Mouse (Mus musculus) limb, embryonic 10.5 days (tissue): ENCODE data around the gene Rit1. TPM values are rescaled to one million over a fixed set of nuclear protein-coding genes. Genes with fewer than 3 reads are reported as not detected.
A peak's percentile ranks its signal among the peaks of the same experiment; 100 is the strongest.
"Not testable (repeated sequence)": the region's sequence is repeated elsewhere in the genome, so short reads cannot be mapped to it uniquely, and the experiment has no call there.

Experiments
- DNase-seq: peaks from one replicate; pipeline ENCODE4 v3.0.0-alpha.2; 2017; ENCODE audit warnings: low spot score
- H3K27ac ChIP-seq: fragments of 300-500 bp; sonication (generic); 2 replicates; pipeline ENCODE4 v1.5.1; 2016; ENCODE audit warnings: mild to moderate bottlenecking
- H3K27me3 ChIP-seq: fragments of 300-500 bp; sonication (generic); 2 replicates; pipeline ENCODE4 v1.6.1; 2016; ENCODE audit warnings: low read depth, mild to moderate bottlenecking; ENCODE audit not compliant: poor library complexity, severe bottlenecking
- H3K36me3 ChIP-seq: fragments of 300-500 bp; sonication (generic); 2 replicates; pipeline ENCODE4 v1.6.1; 2016; ENCODE audit warnings: mild to moderate bottlenecking, moderate library complexity
- H3K4me1 ChIP-seq: fragments of 300-500 bp; sonication (generic); 2 replicates; pipeline ENCODE4 v1.6.1; 2016
- H3K4me3 ChIP-seq: fragments of 300-500 bp; sonication (generic); 2 replicates; pipeline ENCODE4 v1.5.1; 2016; ENCODE audit warnings: mild to moderate bottlenecking, moderate library complexity
- H3K9me3 ChIP-seq: fragments of 300-500 bp; sonication (generic); replicated peaks from 2 replicates; pipeline ENCODE4 v1.6.1; 2016; ENCODE audit warnings: mild to moderate bottlenecking
- WGBS: fragments of 180-500 bp; shearing (Covaris S2); methylation state at CpG from one replicate; pipeline ENCODE4 v1.1.7; 2016; 5-methylcytosine and 5-hydroxymethylcytosine counted together
- polyA plus RNA-seq: library from polyadenylated mRNA; unstranded; fragments of >200 nt; fragmentation: Nextera tagmentation; extraction: Ambion mirVana; gene quantifications from 2 replicates; pipeline ENCODE4 v1.2.1, GENCODE M21; 2016

Rit1 gene
- polyA plus RNA-seq, 1 experiment from 2014 or later = 28.4 TPM

- no peak overlapping the region for H3K4me3 ChIP-seq
- H3K27me3 ChIP-seq = no peaks in the 10 kb centered on the region
- H3K4me1 ChIP-seq = no peaks in the 10 kb centered on the region
- DNase-seq = no peak
- H3K36me3 ChIP-seq = peaks cover 99% of the 10 kb centered on the region
- no peaks in the 10 kb centered on the region for H3K9me3 ChIP-seq
- no peak overlapping the region for H3K27ac ChIP-seq
- 93% methylated on average over 3 of the region's 3 CpGs for WGBS
These were observed 16.4 kb upstream of the Rit1 start for GRCm38 (mm10) chr3:88700247-88700646.

- H3K4me1 ChIP-seq = no peaks in the 10 kb centered on the region
- H3K4me3 ChIP-seq = no peak overlapping the region
- no peaks in the 10 kb centered on the region for H3K27me3 ChIP-seq
- H3K9me3 ChIP-seq = no peaks in the 10 kb centered on the region
- no peak overlapping the region for H3K27ac ChIP-seq
- WGBS = 89% methylated on average over 3 of the region's 3 CpGs
- H3K36me3 ChIP-seq = peaks cover 99% of the 10 kb centered on the region
- DNase-seq = no peak
These were observed 15.4 kb upstream of the Rit1 start for GRCm38 (mm10) chr3:88701222-88701621.

GRCm38 (mm10) chr3:88713709-88714108 is 2.9 kb upstream of the Rit1 start:
- Histone ChIP-seq H3K9me3 (no peaks in the 10 kb centered on the region), H3K4me1 (peaks cover 12% of the 10 kb centered on the region), H3K27me3 (no peaks in the 10 kb centered on the region), H3K36me3 (peaks cover 62% of the 10 kb centered on the region), H3K4me3 (no peak overlapping the region), H3K27ac (no peak overlapping the region)
- WGBS = 94% methylated on average over 4 of the region's 4 CpGs
- no peak for DNase-seq

GRCm38 (mm10) chr3:88714725-88715124 is 1.9 kb upstream of the Rit1 start:
- peaks cover 12% of the 10 kb centered on the region for H3K4me1 ChIP-seq
- peaks cover 60% of the 10 kb centered on the region for H3K36me3 ChIP-seq
- H3K27me3 ChIP-seq = no peaks in the 10 kb centered on the region
- 72% methylated on average over 2 of the region's 2 CpGs for WGBS
- DNase-seq = no peak
- no peaks in the 10 kb centered on the region for H3K9me3 ChIP-seq
- H3K4me3 ChIP-seq = no peak overlapping the region
- H3K27ac ChIP-seq = no peak overlapping the region

- 92% methylated on average over 5 of the region's 5 CpGs for WGBS
- H3K27ac ChIP-seq, H3K27me3 ChIP-seq, H3K4me3 ChIP-seq, H3K9me3 ChIP-seq, DNase-seq: not testable (repeated sequence)
- H3K4me1 ChIP-seq = peaks cover 12% of the 10 kb centered on the region
- peaks cover 59% of the 10 kb centered on the region for H3K36me3 ChIP-seq
These were observed 922 bp upstream of the Rit1 start for GRCm38 (mm10) chr3:88715716-88716115.

GRCm38 (mm10) chr3:88717198-88717798 is 660 bp downstream of the Rit1 start:
- Histone ChIP-seq H3K9me3 (no peaks in the 10 kb centered on the region), H3K27ac (peak overlapping the region; percentile 77), H3K4me3 (peak overlapping the region; percentile 76), H3K27me3 (no peaks in the 10 kb centered on the region), H3K4me1 (peaks cover 12% of the 10 kb centered on the region), H3K36me3 (peaks cover 58% of the 10 kb centered on the region)
- WGBS = 13% methylated on average over 9 of the region's 9 CpGs
- DNase-seq = no peak

- no peak for DNase-seq
- Histone ChIP-seq H3K36me3 (peaks cover 52% of the 10 kb centered on the region), H3K27ac (no peak overlapping the region), H3K27me3 (no peaks in the 10 kb centered on the region), H3K4me3 (peak overlapping the region; percentile 76; the same call in 1 of the 2 replicates), H3K4me1 (peaks cover 12% of the 10 kb centered on the region), H3K9me3 (no peaks in the 10 kb centered on the region)
- 72% methylated on average over 1 of the region's 1 CpGs for WGBS
These were observed 1.2 kb downstream of the Rit1 start for GRCm38 (mm10) chr3:88717831-88718230.

GRCm38 (mm10) chr3:88719098-88719497 is 2.5 kb downstream of the Rit1 start:
- H3K4me1 ChIP-seq = peaks cover 12% of the 10 kb centered on the region
- DNase-seq = no peak
- no peak overlapping the region for H3K27ac ChIP-seq
- no peaks in the 10 kb centered on the region; the same call in 1 of the 2 replicates for H3K9me3 ChIP-seq
- H3K36me3 ChIP-seq = peaks cover 50% of the 10 kb centered on the region
- no peaks in the 10 kb centered on the region for H3K27me3 ChIP-seq
- 72% methylated on average over 2 of the region's 2 CpGs for WGBS
- no peak overlapping the region for H3K4me3 ChIP-seq

GRCm38 (mm10) chr3:88736556-88736955 is 19.9 kb downstream of the Rit1 start:
- Histone ChIP-seq H3K9me3 (no peaks in the 10 kb centered on the region), H3K36me3 (peaks cover 7% of the 10 kb centered on the region; the same call in 1 of the 2 replicates), H3K4me3 (no peak overlapping the region), H3K27me3 (no peaks in the 10 kb centered on the region), H3K27ac (no peak overlapping the region), H3K4me1 (no peaks in the 10 kb centered on the region)
- 94% methylated on average over 2 of the region's 2 CpGs for WGBS
- no peak for DNase-seq

GRCm38 (mm10) chr3:88738641-88739040 is 22.0 kb downstream of the Rit1 start:
- Histone ChIP-seq H3K4me3 (no peak overlapping the region), H3K9me3 (no peaks in the 10 kb centered on the region), H3K36me3 (peaks cover 6% of the 10 kb centered on the region), H3K4me1 (no peaks in the 10 kb centered on the region), H3K27me3 (no peaks in the 10 kb centered on the region), H3K27ac (no peak overlapping the region)
- DNase-seq = peak; percentile 58
- WGBS = 63% methylated on average over 3 of the region's 3 CpGs

GRCm38 (mm10) chr3:88740147-88740546 is 23.5 kb downstream of the Rit1 start:
- H3K27ac ChIP-seq = no peak overlapping the region
- H3K4me3 ChIP-seq = no peak overlapping the region
- H3K27me3 ChIP-seq = no peaks in the 10 kb centered on the region
- DNase-seq = no peak
- H3K4me1 ChIP-seq = no peaks in the 10 kb centered on the region
- no peaks in the 10 kb centered on the region for H3K9me3 ChIP-seq
- peaks cover 18% of the 10 kb centered on the region for H3K36me3 ChIP-seq
- WGBS = 93% methylated on average over 3 of the region's 3 CpGs

- Histone ChIP-seq H3K27me3 (no peaks in the 10 kb centered on the region), H3K9me3 (peaks cover 9% of the 10 kb centered on the region), H3K4me3 (no peak overlapping the region), H3K36me3 (peaks cover 62% of the 10 kb centered on the region), H3K4me1 (no peaks in the 10 kb centered on the region), H3K27ac (no peak overlapping the region)
- DNase-seq = no peak
- 94% methylated on average over 9 of the region's 9 CpGs for WGBS
These were observed 28.9 kb downstream of the Rit1 start for GRCm38 (mm10) chr3:88745534-88745933.

- 94% methylated on average over 15 of the region's 15 CpGs for WGBS
- Histone ChIP-seq H3K27me3 (no peaks in the 10 kb centered on the region), H3K9me3 (peaks cover 9% of the 10 kb centered on the region), H3K4me3 (no peak overlapping the region), H3K36me3 (peaks cover 67% of the 10 kb centered on the region), H3K27ac (no peak overlapping the region), H3K4me1 (no peaks in the 10 kb centered on the region)
- DNase-seq = no peak
These were observed 29.7 kb downstream of the Rit1 start for GRCm38 (mm10) chr3:88746139-88746870.
